Mouse (Mus musculus): ENCODE measurements around the gene Tmem52. TPM values are rescaled to one million over a fixed set of nuclear protein-coding genes. Genes with fewer than 3 reads are reported as not detected.
"Not testable (repeated sequence)": the region's sequence is repeated elsewhere in the genome, so short reads cannot be mapped to it uniquely, and the experiment has no call there.

Tmem52 gene
- 1 to 10 TPM in 1 of 2 experiments, not detected in 1; 2.2 TPM for total RNA-seq (2021)

- intact Hi-C loops (cut with DNase I), result no loop called here
- peak; percentile 26 to 41 for DNase-seq
These were observed at the start of gene Tmem52 for GRCm38 (mm10) chr4:155468952-155469351. Gene Tmem52 (plus strand): TSS chr4:155469114.

- intact Hi-C loops (cut with DNase I), result no loop called here
- DNase-seq, result peak in 1 of 2 experiments; percentile 6
These were observed 48.8 kb upstream of the Tmem52 start for GRCm38 (mm10) chr4:155420137-155420536.

GRCm38 (mm10) chr4:155421412-155422370 is 47.2 kb upstream of the Tmem52 start:
- intact Hi-C loops (cut with DNase I); DNase-seq: not testable (repeated sequence)

- intact Hi-C loops (cut with DNase I), result no loop called here
- no peak for DNase-seq
These were observed 44.9 kb upstream of the Tmem52 start for GRCm38 (mm10) chr4:155423988-155424387.

GRCm38 (mm10) chr4:155426272-155426671 is 42.6 kb upstream of the Tmem52 start:
- no peak for DNase-seq
- intact Hi-C loops (cut with DNase I), result no loop called here

GRCm38 (mm10) chr4:155428442-155428841 is 40.5 kb upstream of the Tmem52 start:
- intact Hi-C loops (cut with DNase I), result no loop called here

GRCm38 (mm10) chr4:155429202-155429601 is 39.7 kb upstream of the Tmem52 start:
- DNase-seq, result no peak
- intact Hi-C loops (cut with DNase I), result no loop called here

More at GRCm38 (mm10) chr4:155428442-155428841, 40.5 kb upstream of the Tmem52 start:
- no peak for DNase-seq

- intact Hi-C loops (cut with DNase I), result no loop called here
- no peak for DNase-seq
These were observed 36.6 kb upstream of the Tmem52 start for GRCm38 (mm10) chr4:155432358-155432757.

- peak; percentile 20 to 37 for DNase-seq
- intact Hi-C loops (cut with DNase I), result no loop called here
These were observed 34.9 kb upstream of the Tmem52 start for GRCm38 (mm10) chr4:155433993-155434392.

GRCm38 (mm10) chr4:155442808-155443207 is 26.1 kb upstream of the Tmem52 start:
- no peak for DNase-seq

GRCm38 (mm10) chr4:155451597-155451996 is 17.3 kb upstream of the Tmem52 start:
- no peak for DNase-seq
- intact Hi-C loops (cut with DNase I), result no loop called here

More at GRCm38 (mm10) chr4:155442808-155443207, 26.1 kb upstream of the Tmem52 start:
- intact Hi-C loops (cut with DNase I), result no loop called here

- no peak for DNase-seq
- intact Hi-C loops (cut with DNase I), result no loop called here
These were observed 10.3 kb upstream of the Tmem52 start for GRCm38 (mm10) chr4:155458575-155458974.

GRCm38 (mm10) chr4:155463050-155463449 is 5.9 kb upstream of the Tmem52 start:
- intact Hi-C loops (cut with DNase I), result no loop called here

GRCm38 (mm10) chr4:155463611-155464010 is 5.3 kb upstream of the Tmem52 start:
- no peak for DNase-seq
- intact Hi-C loops (cut with DNase I), result no loop called here

More at GRCm38 (mm10) chr4:155463050-155463449, 5.9 kb upstream of the Tmem52 start:
- no peak for DNase-seq

- DNase-seq, result no peak
- intact Hi-C loops (cut with DNase I), result no loop called here
These were observed 4.9 kb upstream of the Tmem52 start for GRCm38 (mm10) chr4:155464061-155464460.

- DNase-seq, result no peak
- intact Hi-C loops (cut with DNase I), result no loop called here
These were observed 3.3 kb upstream of the Tmem52 start for GRCm38 (mm10) chr4:155465607-155466006.

GRCm38 (mm10) chr4:155466080-155466479 is 2.8 kb upstream of the Tmem52 start:
- no peak for DNase-seq
- intact Hi-C loops (cut with DNase I), result no loop called here

- intact Hi-C loops (cut with DNase I), result no loop called here
- no peak for DNase-seq
These were observed 1.5 kb upstream of the Tmem52 start for GRCm38 (mm10) chr4:155467237-155468010.

- DNase-seq, result peak; percentile 51 to 61
- intact Hi-C loops (cut with DNase I), result no loop called here
These were observed 812 bp downstream of the Tmem52 start for GRCm38 (mm10) chr4:155469590-155470262.

- no peak for DNase-seq
- intact Hi-C loops (cut with DNase I), result no loop called here
These were observed 1.5 kb downstream of the Tmem52 start for GRCm38 (mm10) chr4:155470263-155470953.

Measured in heart, postnatal 10 days (tissue).